In genomic region chr1:113412858-113413257, GRCm38 (mm10) we compare ENCODE assay signal across 17 mouse cellular contexts.
DNase-seq lines count a peak whose midpoint lies in the region; ATAC-seq lines count a peak whose summit lies in the region.
"Had no signal": no experiment of that assay in that cellular context is flagged by ENCODE, and none has a peak within 500 bp of the region (broad histone marks: within the 10 kb centered on the region; RNA-seq: fewer than 3 reads in every experiment).

No protein-coding gene starts in this region.

- no peak overlapping the region for H3K4me3 ChIP-seq in forebrain, embryonic 14.5 days (ENCODE audit: low read depth, low read length)
- no peak overlapping the region for H3K4me3 ChIP-seq in forebrain, embryonic 10.5 days
- H3K4me3 ChIP-seq: embryonic facial prominence, embryonic 15.5 days; heart, adult 2 months; limb, embryonic 15.5 days; megakaryocyte, embryonic 14.5 days; myocyte had no signal

- no peaks in the 10 kb centered on the region for H3K4me1 ChIP-seq in forebrain, embryonic 14.5 days (ENCODE audit: control insufficient read depth, insufficient read depth, low read length)
- no peaks in the 10 kb centered on the region for H3K4me1 ChIP-seq in forebrain, embryonic 10.5 days
- H3K4me1 ChIP-seq: embryonic facial prominence, embryonic 15.5 days; limb, embryonic 15.5 days; megakaryocyte, embryonic 14.5 days had no signal

- 67% methylated on average over 3 of the region's 3 CpGs for WGBS in forebrain, embryonic 14.5 days
- 87% methylated on average over 3 of the region's 3 CpGs for WGBS in forebrain, embryonic 10.5 days

- H3K9ac ChIP-seq in forebrain, embryonic 14.5 days (ENCODE audit: low read length), result no peak overlapping the region
- H3K9ac ChIP-seq: embryonic facial prominence, embryonic 15.5 days; limb, embryonic 15.5 days; lung, embryonic 14.5 days had no signal

- no peaks in the 10 kb centered on the region for H3K9me3 ChIP-seq in forebrain, embryonic 14.5 days (replicated peaks; ENCODE audit: control insufficient read depth, low read length)
- no peaks in the 10 kb centered on the region for H3K9me3 ChIP-seq in forebrain, embryonic 10.5 days
- H3K9me3 ChIP-seq: embryonic facial prominence, embryonic 15.5 days; limb, embryonic 15.5 days; megakaryocyte, embryonic 14.5 days had no signal

- peak; percentile 50 for ATAC-seq in forebrain, embryonic 14.5 days
- ATAC-seq: inflammation-experienced regulatory T-cells, adult 6 months had no signal

- H3K36me3 ChIP-seq in forebrain, embryonic 14.5 days (ENCODE audit: control insufficient read depth, insufficient read depth, low read length), result no peaks in the 10 kb centered on the region
- no peaks in the 10 kb centered on the region for H3K36me3 ChIP-seq in forebrain, embryonic 10.5 days (replicated peaks)
- H3K36me3 ChIP-seq: embryonic facial prominence, embryonic 15.5 days; limb, embryonic 15.5 days had no signal

- H3K4me2 ChIP-seq in forebrain, embryonic 14.5 days (ENCODE audit: low read length), result no peak overlapping the region
- H3K4me2 ChIP-seq: embryonic facial prominence, embryonic 15.5 days; limb, embryonic 15.5 days; lung, embryonic 14.5 days had no signal

- DNase-seq in forebrain, embryonic 14.5 days (ENCODE audit: low spot score), result peak; percentile 48
- DNase-seq in forebrain, embryonic 10.5 days (ENCODE audit: extremely low spot score, low spot score), result no peak
- DNase-seq in layer of hippocampus, adult 11-12 months (ENCODE audit: low spot score), result peak; percentile 15
- DNase-seq in layer of hippocampus, postnatal 10 days (ENCODE audit: low spot score in 2 of 2), result no peak
- peak; percentile 81 to 84 for DNase-seq in cerebellum, postnatal 10 days
- peak; percentile 6 to 30 for DNase-seq in kidney, postnatal 4 days
- DNase-seq in thymus, adult 18-20 months, result no peak
- no peak for DNase-seq in spleen, adult 18-20 months
- DNase-seq: adrenal gland, postnatal 36 days; heart, adult 2 months; heart, postnatal 14 days; lung, embryonic 14.5 days had no signal

- H3K27me3 ChIP-seq in forebrain, embryonic 14.5 days (replicated peaks; ENCODE audit: control insufficient read depth, insufficient read depth, low read length), result no peaks in the 10 kb centered on the region
- H3K27me3 ChIP-seq in forebrain, embryonic 10.5 days (ENCODE audit: poor library complexity, severe bottlenecking), result no peaks in the 10 kb centered on the region
- H3K27me3 ChIP-seq: embryonic facial prominence, embryonic 15.5 days; limb, embryonic 15.5 days; megakaryocyte, embryonic 14.5 days had no signal

- no peak overlapping the region for H3K27ac ChIP-seq in forebrain, embryonic 14.5 days (ENCODE audit: low read depth, low read length)
- H3K27ac ChIP-seq in forebrain, embryonic 10.5 days, result no peak overlapping the region
- H3K27ac ChIP-seq: embryonic facial prominence, embryonic 15.5 days; heart, adult 2 months; limb, embryonic 15.5 days had no signal

Comparison
In these comparisons a context has a peak if more than half of its experiments do, and no peak if none do; other contexts are left out.
1. DNase-seq: peak in forebrain, embryonic 14.5 days (single experiment), layer of hippocampus, adult 11-12 months (single experiment), cerebellum, postnatal 10 days (2 of 2) and kidney, postnatal 4 days (2 of 2); none in forebrain, embryonic 10.5 days (single experiment), layer of hippocampus, postnatal 10 days (0 of 2), thymus, adult 18-20 months (0 of 2) and spleen, adult 18-20 months (0 of 2).